Mouse (Mus musculus) midbrain, embryonic 10.5 days (tissue): Measurements from ENCODE around the gene Arhgap30. TPM values are rescaled to one million over a fixed set of nuclear protein-coding genes. Genes with fewer than 3 reads are reported as not detected.

Experiments
- DNase-seq: peaks from one replicate; pipeline ENCODE4 v3.0.0-alpha.2; 2017; ENCODE audit warnings: low spot score
- H3K27ac ChIP-seq: fragments of 300-500 bp; sonication (generic); replicated peaks from 2 replicates; pipeline ENCODE4 v1.5.1; 2016; ENCODE audit warnings: mild to moderate bottlenecking
- H3K27me3 ChIP-seq: fragments of 300-500 bp; sonication (generic); 2 replicates; pipeline ENCODE4 v1.6.1; 2016; ENCODE audit warnings: low read depth, mild to moderate bottlenecking; ENCODE audit not compliant: poor library complexity, severe bottlenecking
- H3K36me3 ChIP-seq: fragments of 300-500 bp; sonication (generic); 2 replicates; pipeline ENCODE4 v1.6.1; 2016; ENCODE audit warnings: mild to moderate bottlenecking, moderate library complexity
- H3K4me1 ChIP-seq: fragments of 300-500 bp; sonication (generic); 2 replicates; pipeline ENCODE4 v1.6.1; 2016
- H3K4me3 ChIP-seq: fragments of 300-500 bp; sonication (generic); 2 replicates; pipeline ENCODE4 v1.5.1; 2016; ENCODE audit warnings: mild to moderate bottlenecking, moderate library complexity
- H3K9me3 ChIP-seq: fragments of 300-500 bp; sonication (generic); replicated peaks from 2 replicates; pipeline ENCODE4 v1.6.1; 2016; ENCODE audit warnings: mild to moderate bottlenecking
- WGBS: fragments of 180-500 bp; shearing (Covaris S2); methylation state at CpG from one replicate; pipeline ENCODE4 v1.1.7; 2016; 5-methylcytosine and 5-hydroxymethylcytosine counted together
- polyA plus RNA-seq: library from polyadenylated mRNA; unstranded; fragments of >200 nt; fragmentation: Nextera tagmentation; extraction: Ambion mirVana; gene quantifications from 2 replicates; pipeline ENCODE4 v1.2.1, GENCODE M21; 2016

Gene Arhgap30
- polyA plus RNA-seq, 1 experiment from 2014 or later, result 0.69 TPM

GRCm38 (mm10) chr1:171440025-171440725 lies 51.4 kb downstream of the Arhgap30 start:
- no peak for DNase-seq
- Histone ChIP-seq H3K36me3 (no peaks in the 10 kb centered on the region), H3K27ac (no peak overlapping the region), H3K4me1 (peaks cover 22% of the 10 kb centered on the region), H3K27me3 (peaks cover 64% of the 10 kb centered on the region), H3K9me3 (peaks cover 7% of the 10 kb centered on the region; the same call in 1 of the 2 replicates), H3K4me3 (no peak overlapping the region)
- 66% methylated on average over 8 of the region's 9 CpGs for WGBS

- peaks cover 22% of the 10 kb centered on the region for H3K4me1 ChIP-seq
- H3K36me3 ChIP-seq, result no peaks in the 10 kb centered on the region
- no peak overlapping the region for H3K4me3 ChIP-seq
- no peak overlapping the region for H3K27ac ChIP-seq
- H3K9me3 ChIP-seq, result peaks cover 7% of the 10 kb centered on the region; the same call in 1 of the 2 replicates
- DNase-seq, result no peak
- peaks cover 49% of the 10 kb centered on the region for H3K27me3 ChIP-seq
- WGBS, result 60% methylated on average over 7 of the region's 7 CpGs
Measured at GRCm38 (mm10) chr1:171441466-171442412, 53.0 kb downstream of the Arhgap30 start.

GRCm38 (mm10) chr1:171442413-171442760 lies 53.6 kb downstream of the Arhgap30 start:
- Histone ChIP-seq H3K27ac (no peak overlapping the region), H3K4me3 (no peak overlapping the region), H3K27me3 (peaks cover 43% of the 10 kb centered on the region), H3K9me3 (peaks cover 7% of the 10 kb centered on the region; the same call in 1 of the 2 replicates), H3K4me1 (peaks cover 19% of the 10 kb centered on the region), H3K36me3 (no peaks in the 10 kb centered on the region)
- DNase-seq, result no peak
- WGBS, result 65% methylated on average over 8 of the region's 8 CpGs

GRCm38 (mm10) chr1:171445050-171445449 lies 56.3 kb downstream of the Arhgap30 start:
- no peak for DNase-seq
- peaks cover 7% of the 10 kb centered on the region; the same call in 1 of the 2 replicates for H3K9me3 ChIP-seq
- H3K4me3 ChIP-seq, result no peak overlapping the region
- 91% methylated on average over 5 of the region's 5 CpGs for WGBS
- 0 out of 2 replicates have a peak, but pooled peaks cover under 1% of the 10 kb centered on the region for H3K4me1 ChIP-seq
- H3K36me3 ChIP-seq, result no peaks in the 10 kb centered on the region
- no peak overlapping the region for H3K27ac ChIP-seq
- peaks cover 16% of the 10 kb centered on the region for H3K27me3 ChIP-seq

GRCm38 (mm10) chr1:171446854-171447253 lies 58.1 kb downstream of the Arhgap30 start:
- Histone ChIP-seq H3K9me3 (peaks cover 7% of the 10 kb centered on the region; the same call in 1 of the 2 replicates), H3K27me3 (peaks cover under 1% of the 10 kb centered on the region; the same call in 1 of the 2 replicates), H3K4me1 (no peaks in the 10 kb centered on the region), H3K36me3 (no peaks in the 10 kb centered on the region), H3K4me3 (no peak overlapping the region), H3K27ac (no peak overlapping the region)
- no peak for DNase-seq
- WGBS, result 87% methylated on average over 7 of the region's 7 CpGs

- no peak for DNase-seq
- WGBS, result 83% methylated on average over 10 of the region's 10 CpGs
- Histone ChIP-seq H3K36me3 (no peaks in the 10 kb centered on the region), H3K4me1 (no peaks in the 10 kb centered on the region), H3K27me3 (no peaks in the 10 kb centered on the region), H3K4me3 (no peak overlapping the region), H3K9me3 (peaks cover 7% of the 10 kb centered on the region; the same call in 1 of the 2 replicates), H3K27ac (no peak overlapping the region)
Measured at GRCm38 (mm10) chr1:171447692-171448091, 58.9 kb downstream of the Arhgap30 start.

- no peak for DNase-seq
- 92% methylated on average over 11 of the region's 11 CpGs for WGBS
- no peaks in the 10 kb centered on the region for H3K27me3 ChIP-seq
Measured at GRCm38 (mm10) chr1:171450062-171450461, 61.3 kb downstream of the Arhgap30 start.

GRCm38 (mm10) chr1:171451001-171451400 lies 62.2 kb downstream of the Arhgap30 start:
- Histone ChIP-seq H3K27me3 (no peaks in the 10 kb centered on the region), H3K27ac (no peak overlapping the region), H3K9me3 (no peaks in the 10 kb centered on the region), H3K36me3 (no peaks in the 10 kb centered on the region), H3K4me3 (no peak overlapping the region), H3K4me1 (no peaks in the 10 kb centered on the region)
- WGBS, result 90% methylated on average over 10 of the region's 10 CpGs
- no peak for DNase-seq

More at GRCm38 (mm10) chr1:171450062-171450461, 61.3 kb downstream of the Arhgap30 start:
- no peaks in the 10 kb centered on the region for H3K36me3 ChIP-seq
- H3K27ac ChIP-seq, result no peak overlapping the region
- no peaks in the 10 kb centered on the region for H3K9me3 ChIP-seq
- H3K4me3 ChIP-seq, result no peak overlapping the region
- H3K4me1 ChIP-seq, result no peaks in the 10 kb centered on the region

- no peaks in the 10 kb centered on the region for H3K27me3 ChIP-seq
- H3K4me1 ChIP-seq, result no peaks in the 10 kb centered on the region
- no peak overlapping the region for H3K4me3 ChIP-seq
- DNase-seq, result no peak
- WGBS, result 83% methylated on average over 5 of the region's 5 CpGs
- no peaks in the 10 kb centered on the region for H3K36me3 ChIP-seq
- no peak overlapping the region for H3K27ac ChIP-seq
- H3K9me3 ChIP-seq, result no peaks in the 10 kb centered on the region
Measured at GRCm38 (mm10) chr1:171452522-171452921, 63.8 kb downstream of the Arhgap30 start.

GRCm38 (mm10) chr1:171452923-171453322 lies 64.2 kb downstream of the Arhgap30 start:
- H3K27ac ChIP-seq, result no peak overlapping the region
- no peaks in the 10 kb centered on the region for H3K36me3 ChIP-seq
- H3K9me3 ChIP-seq, result no peaks in the 10 kb centered on the region
- no peak overlapping the region for H3K4me3 ChIP-seq
- H3K27me3 ChIP-seq, result no peaks in the 10 kb centered on the region
- H3K4me1 ChIP-seq, result no peaks in the 10 kb centered on the region
- DNase-seq, result no peak
- WGBS, result 92% methylated on average over 5 of the region's 5 CpGs

- WGBS, result 91% methylated on average over 6 of the region's 6 CpGs
- H3K27ac ChIP-seq, result no peak overlapping the region
Measured at GRCm38 (mm10) chr1:171454926-171455325, 66.2 kb downstream of the Arhgap30 start.

GRCm38 (mm10) chr1:171457568-171457967 lies 68.8 kb downstream of the Arhgap30 start:
- 93% methylated on average over 1 of the region's 1 CpGs for WGBS
- no peaks in the 10 kb centered on the region for H3K9me3 ChIP-seq
- H3K4me1 ChIP-seq, result peaks cover 12% of the 10 kb centered on the region; the same call in 1 of the 2 replicates
- H3K4me3 ChIP-seq, result no peak overlapping the region
- H3K27me3 ChIP-seq, result no peaks in the 10 kb centered on the region
- H3K36me3 ChIP-seq, result no peaks in the 10 kb centered on the region
- no peak overlapping the region for H3K27ac ChIP-seq
- DNase-seq, result no peak

More at GRCm38 (mm10) chr1:171454926-171455325, 66.2 kb downstream of the Arhgap30 start:
- DNase-seq, result no peak
- no peaks in the 10 kb centered on the region for H3K27me3 ChIP-seq
- no peak overlapping the region for H3K4me3 ChIP-seq
- no peaks in the 10 kb centered on the region for H3K36me3 ChIP-seq
- no peaks in the 10 kb centered on the region for H3K9me3 ChIP-seq
- H3K4me1 ChIP-seq, result peaks cover 7% of the 10 kb centered on the region; the same call in 1 of the 2 replicates
